Mouse (Mus musculus): ENCODE results near the gene Zap70. TPM values are rescaled to one million over a fixed set of nuclear protein-coding genes. Genes with fewer than 3 reads are reported as not detected.

Gene Zap70
- total RNA-seq, 2 experiments from 2014 or later = 0.22 to 3.3 TPM

- intact Hi-C loops (cut with DNase I) = no loop called here
- DNase-seq = no peak
Observed at GRCm38 (mm10) chr1:36770998-36771397, 9.4 kb downstream of the Zap70 start.

DNA sequence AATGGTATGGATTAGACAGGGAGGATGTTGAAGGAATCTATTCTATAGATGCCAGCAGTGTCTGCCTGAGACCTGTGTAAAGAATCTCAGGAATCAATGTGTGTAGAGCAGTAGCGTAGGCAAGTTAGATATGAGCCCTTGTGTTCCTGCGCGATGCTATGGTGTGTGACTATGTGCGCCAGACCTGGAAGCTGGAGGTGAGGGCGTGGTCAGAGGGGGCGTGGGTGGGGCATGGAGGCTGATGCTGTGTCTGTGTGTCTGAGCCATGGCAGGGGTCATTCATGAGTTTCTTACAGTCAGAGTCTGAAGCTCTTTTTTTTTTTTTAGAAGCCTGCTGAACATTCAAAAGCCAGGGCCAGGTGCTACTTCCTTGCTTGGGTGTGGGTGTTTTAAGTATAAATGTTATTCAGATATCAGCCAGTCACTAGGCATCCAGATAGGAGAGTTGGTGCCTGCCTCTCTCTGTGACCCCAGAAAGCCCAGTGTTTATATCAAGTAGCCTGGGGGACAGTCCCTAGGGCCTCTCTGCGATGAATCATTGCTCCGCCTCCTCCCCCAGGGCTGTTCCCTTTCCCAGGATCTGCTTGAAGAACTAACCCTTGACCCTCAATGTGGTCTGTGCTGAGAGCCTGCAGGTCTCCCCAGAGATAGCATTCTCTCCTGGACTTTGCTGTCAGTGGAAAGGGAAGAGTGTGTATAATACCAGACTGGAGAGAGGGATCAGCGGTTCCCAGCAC, 10.8 kb downstream of the Zap70 start:
- DNase-seq = no peak
- intact Hi-C loops (cut with DNase I) = no loop called here

GRCm38 (mm10) chr1:36780793-36781192, 19.2 kb downstream of the Zap70 start:
- DNase-seq = no peak
- intact Hi-C loops (cut with DNase I) = loop anchor here (10.0 kb wide), 1 partner anchor 624 kb away; no protein-coding TSS in a partner anchor

- peak in 1 of 2 experiments; percentile 40 for DNase-seq
- intact Hi-C loops (cut with DNase I) = loop anchor here (10.0 kb wide), 1 partner anchor 622 kb away; no protein-coding TSS in a partner anchor
Observed at GRCm38 (mm10) chr1:36782476-36782875, 20.9 kb downstream of the Zap70 start.

DNA sequence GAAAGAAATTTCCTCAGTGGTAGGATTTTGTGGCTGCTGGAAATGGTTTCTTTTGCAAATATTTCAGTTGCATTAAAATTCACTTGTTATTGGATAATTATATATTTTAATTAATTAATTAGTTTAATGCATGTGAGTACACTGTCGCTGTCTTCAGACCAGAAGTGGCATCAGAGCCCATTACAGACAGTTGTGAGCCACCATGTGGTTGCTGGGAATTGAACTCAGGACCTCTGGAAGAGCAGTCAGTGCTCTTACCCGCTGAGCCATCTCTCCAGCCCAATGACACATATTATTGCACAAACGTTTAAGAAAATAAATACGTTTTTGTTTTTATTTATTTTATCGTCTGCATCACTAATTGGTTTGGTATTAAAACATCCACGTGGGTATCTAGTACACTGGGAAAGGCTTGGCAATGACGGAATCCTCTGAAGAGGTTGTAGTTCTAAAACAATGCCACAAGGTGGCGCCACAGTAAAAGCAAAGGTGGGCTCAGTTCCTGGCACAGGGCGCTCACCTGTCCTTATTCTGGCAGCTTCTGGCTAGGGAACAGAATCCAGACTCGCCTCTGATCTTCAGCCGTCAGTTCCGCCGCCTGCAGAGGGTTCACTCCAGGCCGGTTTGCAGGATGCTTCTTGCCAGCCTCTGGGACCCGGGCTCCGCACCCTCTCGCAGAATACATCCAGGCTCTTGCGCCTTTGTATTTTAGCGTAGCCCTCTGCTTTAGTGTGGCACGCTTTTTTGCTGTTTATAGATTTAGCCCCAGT, 23.0 kb downstream of the Zap70 start:
- intact Hi-C loops (cut with DNase I) = loop anchor here (1.0 to 10.0 kb wide), 3 partner anchors 348 to 620 kb away; no protein-coding TSS in a partner anchor

DNA sequence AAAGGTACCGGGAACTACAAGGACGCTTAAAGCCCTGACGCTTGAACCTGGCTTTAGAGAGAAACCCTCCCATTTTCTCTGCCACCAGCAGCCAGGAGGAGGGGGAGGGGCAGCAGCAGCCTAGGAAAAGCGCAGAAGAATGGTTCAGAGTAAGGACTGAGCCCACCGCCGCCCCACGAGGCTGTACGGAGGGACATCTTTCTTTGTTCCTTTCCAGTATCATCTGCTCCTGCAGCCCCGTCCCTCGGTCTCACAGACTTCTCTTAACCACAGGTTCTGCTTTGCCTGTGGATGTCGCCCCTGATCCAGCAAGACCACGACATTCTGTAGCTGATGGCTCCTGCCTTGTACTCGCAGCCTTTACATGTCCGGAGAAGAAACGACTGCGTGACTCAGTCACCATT, 23.6 kb downstream of the Zap70 start:
- intact Hi-C loops (cut with DNase I) = loop anchor here (5.0 to 10.0 kb wide), 2 partner anchors 347 to 620 kb away; no protein-coding TSS in a partner anchor
- peak in 1 of 2 experiments; percentile 9 for DNase-seq

More for the DNA sequence above, 23.0 kb downstream of the Zap70 start:
- DNase-seq = peak; percentile 81 to 90

- intact Hi-C loops (cut with DNase I) = loop anchor here (5.0 to 10.0 kb wide), 2 partner anchors 346 to 618 kb away; no protein-coding TSS in a partner anchor
Observed at GRCm38 (mm10) chr1:36786377-36786776, 24.8 kb downstream of the Zap70 start.

DNA sequence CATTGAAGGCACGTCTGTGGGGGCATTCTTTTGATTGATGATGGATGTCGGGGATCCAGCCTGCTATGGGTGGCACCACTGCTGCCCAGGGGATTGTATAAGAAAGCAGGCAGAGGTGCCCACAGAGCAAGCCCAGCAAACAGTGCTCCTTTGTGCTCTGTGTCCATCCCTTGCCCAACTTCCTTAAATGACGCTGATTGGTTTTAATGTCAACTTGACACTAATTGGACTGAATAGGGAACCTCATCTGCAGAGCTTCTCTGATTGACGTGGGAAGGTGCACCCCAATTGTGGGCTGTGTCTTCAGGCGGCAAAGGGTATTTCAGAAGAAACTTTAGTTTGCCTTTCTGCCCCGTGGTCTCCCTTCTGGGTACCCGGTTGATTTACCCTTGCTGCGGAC, 27.8 kb downstream of the Zap70 start:
- intact Hi-C loops (cut with DNase I) = loop anchor here (5.0 to 10.0 kb wide), 2 partner anchors 343 to 615 kb away; no protein-coding TSS in a partner anchor
- DNase-seq = no peak

More at GRCm38 (mm10) chr1:36786377-36786776, 24.8 kb downstream of the Zap70 start:
- no peak for DNase-seq

- intact Hi-C loops (cut with DNase I) = no loop called here
- peak in 1 of 2 experiments; percentile 22 for DNase-seq
Observed at GRCm38 (mm10) chr1:36796711-36797110, 35.1 kb downstream of the Zap70 start.

- DNase-seq = no peak
- intact Hi-C loops (cut with DNase I) = no loop called here
Observed at GRCm38 (mm10) chr1:36797481-36797880, 35.9 kb downstream of the Zap70 start.

DNA sequence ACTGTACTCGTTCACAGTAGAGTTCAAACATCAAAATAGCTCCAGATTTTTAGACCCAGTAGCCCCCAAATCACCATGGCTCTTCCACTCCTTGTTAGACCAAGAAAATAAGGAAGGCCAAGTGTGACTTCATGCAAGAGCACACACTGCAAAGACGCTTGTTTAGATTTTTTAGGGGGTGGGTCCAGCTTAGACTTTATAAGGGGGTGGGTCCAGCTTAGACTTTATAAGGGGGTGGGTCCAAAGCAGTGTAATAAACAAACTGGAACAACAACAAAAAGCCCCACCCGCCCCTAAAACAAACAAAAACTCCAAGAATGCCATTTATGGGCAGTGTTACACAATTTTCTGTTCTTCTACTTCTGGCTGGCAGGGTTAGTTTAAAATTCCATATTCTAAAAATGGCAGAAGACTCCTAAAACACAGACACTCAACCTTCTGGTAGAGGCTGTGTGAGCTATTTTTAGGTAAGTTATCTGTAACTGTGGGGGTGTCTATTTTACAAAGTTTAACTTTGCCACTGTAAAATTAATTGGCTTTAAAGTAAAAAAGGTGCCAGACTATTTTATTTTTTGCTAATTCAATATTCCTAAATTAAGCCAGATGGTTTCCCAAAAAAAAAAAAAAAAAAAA, 38.9 kb downstream of the Zap70 start:
- intact Hi-C loops (cut with DNase I) = no loop called here
- DNase-seq = no peak

DNA sequence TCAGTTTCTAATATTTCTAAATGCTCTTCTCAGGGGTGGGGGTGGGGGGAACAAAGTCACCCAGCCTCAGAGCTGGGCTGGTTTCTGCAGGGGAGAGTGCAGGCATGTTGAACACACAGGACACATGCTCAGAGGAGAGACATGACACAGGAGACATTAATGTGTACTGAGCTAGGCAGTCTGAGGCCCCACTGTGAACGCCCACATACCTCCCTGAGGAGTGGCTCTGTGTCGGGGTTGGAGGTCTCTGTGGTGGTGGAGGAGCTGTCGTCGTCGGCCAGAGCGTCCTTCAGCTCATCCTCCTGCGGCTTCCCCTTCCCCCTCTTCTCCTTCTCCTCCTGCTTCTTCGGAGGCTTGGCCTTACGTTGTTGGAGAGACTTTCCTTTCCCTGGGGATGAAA, 42.7 kb downstream of the Zap70 start:
- DNase-seq = no peak
- intact Hi-C loops (cut with DNase I) = no loop called here

- no peak for DNase-seq
- intact Hi-C loops (cut with DNase I) = no loop called here
Observed at GRCm38 (mm10) chr1:36804833-36805232, 43.2 kb downstream of the Zap70 start.

GRCm38 (mm10) chr1:36806181-36806905, 44.7 kb downstream of the Zap70 start:
- no peak for DNase-seq
- intact Hi-C loops (cut with DNase I) = no loop called here

GRCm38 (mm10) chr1:36807086-36807485, 45.5 kb downstream of the Zap70 start:
- no peak for DNase-seq
- intact Hi-C loops (cut with DNase I) = no loop called here

DNA sequence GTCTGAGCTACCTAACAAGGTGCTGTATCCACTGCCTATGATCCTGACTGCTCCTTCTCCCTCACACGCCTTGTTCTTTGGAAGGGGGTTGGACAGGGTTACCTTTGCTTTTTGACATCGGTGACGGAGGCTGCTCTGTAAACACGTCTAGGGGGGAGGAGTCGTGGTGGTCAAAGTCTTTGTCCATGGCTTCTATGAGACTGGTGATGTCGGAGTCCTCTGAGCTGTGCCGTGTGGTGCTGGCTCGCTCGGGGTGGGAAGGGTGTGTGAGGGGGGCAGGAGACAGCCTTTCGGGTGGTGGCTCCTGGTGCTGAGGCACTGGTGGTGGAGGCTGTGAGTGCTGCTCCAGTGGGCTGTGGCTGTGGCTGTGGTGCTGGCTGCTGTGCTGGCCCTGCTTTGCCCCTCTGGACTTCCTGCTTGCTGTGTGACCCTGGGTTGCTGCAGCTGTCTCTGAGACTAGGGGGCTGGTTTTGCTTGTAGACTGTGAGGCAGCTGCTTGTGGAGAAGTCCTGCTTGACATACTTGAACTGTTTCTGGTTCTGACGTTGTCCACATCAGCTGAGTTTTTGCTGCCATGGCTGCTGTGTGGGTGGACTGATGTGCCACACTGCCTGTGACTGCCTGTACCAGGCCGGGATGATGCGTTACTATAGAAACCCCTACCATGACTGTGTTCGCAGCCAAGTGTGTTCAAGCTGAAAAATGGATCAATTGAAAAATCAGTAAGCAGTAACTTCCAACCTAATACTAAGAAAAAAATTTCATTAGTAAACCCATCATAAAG, 46.4 kb downstream of the Zap70 start:
- no peak for DNase-seq
- intact Hi-C loops (cut with DNase I) = no loop called here

DNA sequence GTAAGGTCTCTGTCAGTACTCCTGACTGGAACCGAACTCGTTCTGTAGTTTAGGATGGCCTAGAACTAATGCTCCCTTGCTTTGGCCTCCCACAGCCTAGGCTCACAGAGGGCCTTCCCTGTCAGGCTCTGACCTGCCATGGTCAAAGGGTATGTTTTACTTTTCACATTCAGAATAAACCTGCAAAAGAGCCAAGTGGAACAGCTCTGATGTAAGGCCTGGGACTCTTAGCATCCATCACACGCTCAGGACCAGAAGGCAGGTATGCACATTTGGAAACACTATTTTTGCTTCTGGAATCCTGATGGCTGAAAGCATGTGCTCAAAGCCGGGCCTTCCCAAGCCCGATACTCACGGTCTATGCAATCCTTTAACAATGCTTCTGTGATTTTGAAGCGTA, 50.2 kb downstream of the Zap70 start:
- DNase-seq = no peak
- intact Hi-C loops (cut with DNase I) = no loop called here

DNA sequence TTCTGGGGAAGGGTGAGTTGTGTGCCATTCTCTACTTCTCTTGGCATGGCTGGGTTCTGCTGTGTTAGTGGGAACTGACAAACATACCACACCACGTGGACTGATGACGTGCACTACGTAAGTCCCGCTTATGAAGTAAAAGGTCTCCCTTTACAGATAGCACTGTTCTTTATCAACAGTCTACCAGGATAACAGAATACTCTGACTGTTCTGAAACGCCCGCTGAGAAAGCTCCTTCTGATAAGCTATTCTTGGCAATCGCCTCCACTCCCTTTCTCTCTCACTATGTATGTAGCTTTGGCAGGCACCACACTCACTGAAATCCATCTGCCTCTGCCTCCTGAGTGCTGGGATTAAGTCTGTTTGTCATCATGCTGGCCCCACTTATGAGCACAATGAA, 51.8 kb downstream of the Zap70 start:
- no peak for DNase-seq
- intact Hi-C loops (cut with DNase I) = no loop called here

GRCm38 (mm10) chr1:36814271-36814903, 52.8 kb downstream of the Zap70 start:
- intact Hi-C loops (cut with DNase I) = no loop called here
- DNase-seq = no peak

Measured in heart, postnatal 14 days (tissue).